Mouse (Mus musculus) heart, postnatal 0 days (tissue): Measurements from ENCODE around the gene Kansl1.

ENCODE experiments used
- CTCF ChIP-seq: IDR thresholded peaks from 2 replicates; pipeline ENCODE4 v1.5.1; 2016; ENCODE audit warnings: antibody characterized with exemption, control low read depth, low read depth
- EP300 ChIP-seq: IDR thresholded peaks from 2 replicates; pipeline ENCODE4 v1.6.1; 2016; ENCODE audit warnings: antibody characterized with exemption, low read depth

DNA sequence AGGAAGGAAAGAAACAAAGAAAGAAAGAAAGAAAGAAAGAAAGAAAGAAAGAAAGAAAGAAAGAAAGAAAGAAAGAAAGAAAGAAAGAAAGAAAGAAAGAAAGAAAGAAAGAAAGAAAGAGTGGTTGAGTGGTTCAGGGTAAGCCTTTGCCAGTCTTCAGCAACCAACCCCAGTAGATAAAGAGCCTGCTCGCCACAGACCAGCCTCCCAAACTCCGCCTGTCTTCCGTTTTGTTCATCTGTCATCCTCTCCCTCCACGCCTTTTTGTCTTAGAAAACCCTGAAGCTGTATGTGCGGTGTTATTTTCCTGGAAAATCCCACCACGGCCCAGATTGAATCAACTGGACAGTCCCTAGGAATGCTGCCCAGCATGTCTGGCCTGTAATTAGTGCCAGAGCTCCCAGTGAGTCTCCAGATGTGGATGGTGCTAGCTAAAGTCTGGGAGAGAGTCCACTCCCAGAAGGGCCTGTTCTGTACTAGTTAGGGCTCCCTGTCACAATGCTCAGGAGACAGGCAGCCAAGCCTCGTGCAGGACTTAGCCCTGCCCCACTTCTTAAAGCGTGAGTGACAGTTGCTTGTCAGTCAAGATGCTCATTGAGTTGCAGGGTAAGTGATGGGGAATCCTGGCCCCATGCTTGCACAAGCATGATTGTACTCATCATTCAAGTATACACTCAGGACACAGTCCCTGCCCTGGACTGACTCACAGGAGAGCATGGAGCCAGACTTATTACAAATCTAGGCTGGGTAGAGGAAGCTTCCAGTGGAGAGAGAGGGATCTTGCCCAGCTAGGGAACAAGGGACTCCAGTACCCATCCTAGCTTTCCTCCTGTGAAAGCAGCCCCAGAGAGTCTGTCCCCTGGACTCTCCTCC, 165.3 kb downstream of the Kansl1 start:
- TF ChIP-seq CTCF, result no peak
- no peak for TF ChIP-seq EP300
